Mouse (Mus musculus): ENCODE measurements at regions not wholly inside any gene's neighbourhood (a gene's known extent, or its start where the extent isn't known, plus 50 kb on each side); places are given as distances from the start of the nearest gene placed in this dataset.

DNA sequence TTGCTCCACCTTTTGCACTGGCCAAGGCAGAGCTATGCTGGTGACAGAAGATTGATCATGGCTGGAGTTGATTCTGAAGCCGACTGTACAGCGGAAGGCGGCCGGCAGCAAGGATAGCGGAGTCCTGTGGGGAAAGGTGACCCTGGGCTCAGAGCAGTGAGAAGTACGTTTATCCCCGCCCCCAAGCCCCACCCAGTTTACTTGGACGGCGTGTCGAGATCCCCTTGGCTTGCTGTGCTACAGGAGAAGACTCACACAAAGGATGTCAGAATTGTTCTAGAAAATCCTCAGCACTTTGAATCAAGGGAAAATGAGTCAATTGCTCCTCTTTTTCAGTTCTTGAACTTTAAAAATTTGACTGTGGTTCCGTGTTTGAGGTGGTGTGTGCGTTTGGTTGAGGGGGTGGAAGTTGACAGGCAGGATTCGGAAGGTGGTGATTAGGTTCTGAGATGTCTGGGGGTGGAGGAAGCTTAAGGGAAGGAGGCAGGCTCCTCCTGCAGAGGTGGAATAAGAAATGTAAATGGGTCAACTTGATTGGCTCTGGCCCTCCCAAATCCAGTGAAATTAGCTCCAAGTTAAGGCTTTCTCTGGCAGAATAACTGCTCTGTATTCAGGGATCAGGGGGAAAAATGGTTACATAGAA lies 199.7 kb downstream of the Pten start:
- no peaks in the 10 kb centered on the region for H3K9me3 ChIP-seq (replicated peaks; ENCODE audit: control insufficient read depth, low read length)
- H3K4me1 ChIP-seq (ENCODE audit: control insufficient read depth, insufficient read depth): no peaks in the 10 kb centered on the region
- H3K27ac ChIP-seq (ENCODE audit: low read depth): no peak overlapping the region
- WGBS: 2% methylated on average over 13 of the region's 13 CpGs
- DNase-seq (ENCODE audit: low spot score): peak; percentile 27
- H3K27me3 ChIP-seq (ENCODE audit: control insufficient read depth, insufficient read depth, low read length): no peaks in the 10 kb centered on the region
- TF ChIP-seq CTCF (IDR thresholded peaks at IDR 0.05; ENCODE audit: low read depth) (no peak), EP300 (IDR thresholded peaks at IDR 0.05; ENCODE audit: low read depth) (no peak)
- H3K9ac ChIP-seq (replicated peaks; ENCODE audit: low read depth, low read length): peak overlapping the region; percentile 25; the same call in 1 of the 2 replicates
- no peak for ATAC-seq (ENCODE audit: insufficient read depth, low read depth)
- no peaks in the 10 kb centered on the region for H3K36me3 ChIP-seq (replicated peaks; ENCODE audit: control insufficient read depth, insufficient read depth, low read length)
- peak overlapping the region; percentile 67 for H3K4me2 ChIP-seq (ENCODE audit: low read depth, low read length)
- H3K4me3 ChIP-seq (ENCODE audit: low read depth, low read length): peak overlapping the region; percentile 44

DNA sequence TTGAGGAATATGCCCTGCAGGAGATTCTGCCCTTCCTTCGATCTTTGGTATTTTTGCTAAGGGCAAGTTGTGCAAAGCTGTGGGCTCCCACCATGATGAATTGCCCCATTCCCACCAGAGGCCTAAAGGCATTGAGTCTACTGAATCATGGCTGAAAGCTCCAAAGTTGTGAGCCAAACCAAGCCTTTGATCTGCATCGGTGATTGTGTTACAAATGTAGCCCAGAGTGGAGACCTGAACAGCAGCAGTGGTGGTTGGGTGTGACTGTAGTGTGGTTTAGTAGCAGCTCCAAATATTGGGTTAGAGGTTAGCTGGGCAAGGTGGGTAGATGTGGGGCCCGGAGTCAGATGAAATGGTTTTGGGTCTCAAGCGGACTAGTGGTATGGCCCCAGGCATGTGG lies 201.0 kb downstream of the Pten start:
- WGBS: 89% methylated on average over 4 of the region's 4 CpGs
- DNase-seq (ENCODE audit: low spot score): no peak
- Histone ChIP-seq H3K4me1 (ENCODE audit: control insufficient read depth, insufficient read depth) (no peaks in the 10 kb centered on the region), H3K36me3 (replicated peaks; ENCODE audit: control insufficient read depth, insufficient read depth, low read length) (no peaks in the 10 kb centered on the region), H3K27ac (ENCODE audit: low read depth) (no peak overlapping the region), H3K9ac (replicated peaks; ENCODE audit: low read depth, low read length) (no peak overlapping the region), H3K4me2 (ENCODE audit: low read depth, low read length) (no peak overlapping the region), H3K27me3 (ENCODE audit: control insufficient read depth, insufficient read depth, low read length) (no peaks in the 10 kb centered on the region), H3K9me3 (replicated peaks; ENCODE audit: control insufficient read depth, low read length) (no peaks in the 10 kb centered on the region), H3K4me3 (ENCODE audit: low read depth, low read length) (no peak overlapping the region)
- no peak for TF ChIP-seq EP300 (IDR thresholded peaks at IDR 0.05; ENCODE audit: low read depth)
- TF ChIP-seq CTCF (IDR thresholded peaks at IDR 0.05; ENCODE audit: low read depth): no peak
- no peak for ATAC-seq (ENCODE audit: insufficient read depth, low read depth)

DNA sequence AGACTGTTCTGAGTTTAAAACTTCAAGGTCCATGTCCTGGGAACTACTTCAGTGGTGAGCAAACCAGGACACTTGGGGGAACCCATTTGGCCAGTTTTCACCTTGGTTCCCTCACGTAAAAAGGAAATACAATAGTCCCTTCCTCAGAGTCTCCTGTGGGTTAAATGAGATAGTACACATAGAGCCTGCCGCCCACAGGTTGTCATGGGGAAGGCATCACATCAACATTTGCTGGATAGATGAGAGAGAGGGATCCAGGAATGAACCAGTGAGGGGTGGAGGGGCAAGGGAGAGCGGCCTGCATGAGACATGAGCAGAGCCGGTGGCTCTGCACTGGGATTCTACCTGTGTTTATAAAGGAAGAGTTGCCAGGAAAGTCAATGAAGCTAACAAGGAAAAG lies 201.5 kb downstream of the Pten start:
- no peaks in the 10 kb centered on the region for H3K9me3 ChIP-seq (replicated peaks; ENCODE audit: control insufficient read depth, low read length)
- no peak overlapping the region for H3K4me2 ChIP-seq (ENCODE audit: low read depth, low read length)
- WGBS: 84% methylated on average over 4 of the region's 4 CpGs
- no peak for TF ChIP-seq CTCF (IDR thresholded peaks at IDR 0.05; ENCODE audit: low read depth)
- TF ChIP-seq EP300 (IDR thresholded peaks at IDR 0.05; ENCODE audit: low read depth): no peak
- DNase-seq (ENCODE audit: low spot score): no peak
- ATAC-seq (ENCODE audit: insufficient read depth, low read depth): no peak
- H3K4me1 ChIP-seq (ENCODE audit: control insufficient read depth, insufficient read depth): no peaks in the 10 kb centered on the region
- no peak overlapping the region for H3K4me3 ChIP-seq (ENCODE audit: low read depth, low read length)
- no peak overlapping the region for H3K27ac ChIP-seq (ENCODE audit: low read depth)
- no peaks in the 10 kb centered on the region for H3K27me3 ChIP-seq (ENCODE audit: control insufficient read depth, insufficient read depth, low read length)
- no peak overlapping the region for H3K9ac ChIP-seq (replicated peaks; ENCODE audit: low read depth, low read length)
- H3K36me3 ChIP-seq (replicated peaks; ENCODE audit: control insufficient read depth, insufficient read depth, low read length): no peaks in the 10 kb centered on the region

DNA sequence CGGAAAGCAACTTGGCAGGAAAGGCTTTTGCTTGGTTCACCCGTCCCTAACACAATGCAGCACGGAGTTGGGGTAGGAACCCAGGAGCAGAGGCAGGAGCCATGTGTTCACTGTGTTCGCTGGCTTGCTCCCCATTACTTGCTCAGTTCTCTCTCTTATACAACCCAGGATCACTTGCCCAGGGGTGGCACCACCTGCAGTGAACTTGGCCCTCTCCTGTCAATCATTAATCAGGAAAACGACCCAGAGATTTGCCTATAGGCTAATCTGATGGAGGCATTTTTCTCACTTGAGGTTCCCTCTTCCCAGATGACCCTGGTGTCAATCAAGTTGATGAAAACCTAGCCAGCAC lies 202.5 kb downstream of the Pten start:
- ATAC-seq (ENCODE audit: insufficient read depth, low read depth) (no peak), DNase-seq (ENCODE audit: low spot score) (no peak)
- TF ChIP-seq EP300 (IDR thresholded peaks at IDR 0.05; ENCODE audit: low read depth) (no peak), CTCF (IDR thresholded peaks at IDR 0.05; ENCODE audit: low read depth) (no peak)
- WGBS: 61% methylated on average over 5 of the region's 5 CpGs
- no peak overlapping the region for H3K27ac ChIP-seq (ENCODE audit: low read depth)
- H3K4me1 ChIP-seq (ENCODE audit: control insufficient read depth, insufficient read depth): no peaks in the 10 kb centered on the region
- H3K9ac ChIP-seq (replicated peaks; ENCODE audit: low read depth, low read length): no peak overlapping the region
- no peak overlapping the region for H3K4me2 ChIP-seq (ENCODE audit: low read depth, low read length)
- H3K9me3 ChIP-seq (replicated peaks; ENCODE audit: control insufficient read depth, low read length): no peaks in the 10 kb centered on the region
- no peaks in the 10 kb centered on the region for H3K36me3 ChIP-seq (replicated peaks; ENCODE audit: control insufficient read depth, insufficient read depth, low read length)
- H3K27me3 ChIP-seq (ENCODE audit: control insufficient read depth, insufficient read depth, low read length): no peaks in the 10 kb centered on the region
- H3K4me3 ChIP-seq (ENCODE audit: low read depth, low read length): no peak overlapping the region

DNA sequence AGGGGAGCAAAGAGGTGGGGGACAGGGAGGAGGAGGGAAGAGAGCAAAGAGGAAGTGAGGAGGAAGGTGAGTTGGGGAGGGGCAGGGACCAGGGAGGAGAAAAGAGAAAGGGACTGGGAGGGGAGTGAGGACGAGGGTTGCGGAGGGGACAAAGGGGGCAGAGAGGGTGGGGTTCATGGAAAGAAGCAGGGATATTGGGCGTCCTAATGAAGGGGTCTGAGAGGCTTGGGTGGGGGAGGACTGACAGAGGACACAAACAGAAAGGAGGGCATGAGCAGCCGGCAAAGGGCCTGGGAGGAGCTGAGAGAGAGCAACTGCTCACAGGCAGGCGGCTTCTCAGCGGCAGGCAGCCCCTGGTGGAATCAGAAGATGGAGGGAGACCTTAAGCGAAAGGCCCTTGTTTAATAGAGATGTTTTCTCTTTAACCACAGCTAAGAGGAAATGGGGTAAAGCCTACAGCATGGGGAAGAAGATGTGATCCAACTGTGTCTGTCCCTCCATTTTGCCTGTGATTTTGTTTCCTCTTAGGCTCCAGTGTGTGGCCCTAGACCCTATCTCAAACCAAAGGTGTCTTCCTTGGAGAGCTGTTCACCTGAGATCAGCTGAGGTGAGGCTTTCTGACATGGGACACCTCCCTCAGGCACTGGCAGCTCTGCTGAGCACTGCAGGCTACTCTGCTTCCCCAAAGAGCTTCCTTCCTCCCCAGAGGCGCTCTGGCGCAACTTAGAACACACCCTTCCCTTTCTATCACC lies 203.1 kb downstream of the Pten start:
- Histone ChIP-seq H3K4me1 (ENCODE audit: control insufficient read depth, insufficient read depth) (no peaks in the 10 kb centered on the region), H3K27ac (ENCODE audit: low read depth) (no peak overlapping the region), H3K9me3 (replicated peaks; ENCODE audit: control insufficient read depth, low read length) (no peaks in the 10 kb centered on the region), H3K9ac (replicated peaks; ENCODE audit: low read depth, low read length) (no peak overlapping the region), H3K4me2 (ENCODE audit: low read depth, low read length) (no peak overlapping the region), H3K4me3 (ENCODE audit: low read depth, low read length) (no peak overlapping the region), H3K36me3 (replicated peaks; ENCODE audit: control insufficient read depth, insufficient read depth, low read length) (no peaks in the 10 kb centered on the region), H3K27me3 (ENCODE audit: control insufficient read depth, insufficient read depth, low read length) (no peaks in the 10 kb centered on the region)
- ATAC-seq (ENCODE audit: insufficient read depth, low read depth): no peak
- TF ChIP-seq EP300 (IDR thresholded peaks at IDR 0.05; ENCODE audit: low read depth) (no peak), CTCF (IDR thresholded peaks at IDR 0.05; ENCODE audit: low read depth) (no peak)
- WGBS: 58% methylated on average over 9 of the region's 9 CpGs
- DNase-seq (ENCODE audit: low spot score): no peak
